Mouse (Mus musculus) kidney, postnatal 4 days (tissue): ENCODE data around the gene Thap3.
A peak's percentile ranks its signal among the peaks of the same experiment; 100 is the strongest.
"Not testable (repeated sequence)": the region's sequence is repeated elsewhere in the genome, so short reads cannot be mapped to it uniquely, and the experiment has no call there.

Experiments used
- DNase-seq, 2 experiments: peaks; one replicate each; pipeline ENCODE4 v3.0.0; 2021; ENCODE audit warnings: mixed read lengths in 2 of 2

Gene Thap3

DNA sequence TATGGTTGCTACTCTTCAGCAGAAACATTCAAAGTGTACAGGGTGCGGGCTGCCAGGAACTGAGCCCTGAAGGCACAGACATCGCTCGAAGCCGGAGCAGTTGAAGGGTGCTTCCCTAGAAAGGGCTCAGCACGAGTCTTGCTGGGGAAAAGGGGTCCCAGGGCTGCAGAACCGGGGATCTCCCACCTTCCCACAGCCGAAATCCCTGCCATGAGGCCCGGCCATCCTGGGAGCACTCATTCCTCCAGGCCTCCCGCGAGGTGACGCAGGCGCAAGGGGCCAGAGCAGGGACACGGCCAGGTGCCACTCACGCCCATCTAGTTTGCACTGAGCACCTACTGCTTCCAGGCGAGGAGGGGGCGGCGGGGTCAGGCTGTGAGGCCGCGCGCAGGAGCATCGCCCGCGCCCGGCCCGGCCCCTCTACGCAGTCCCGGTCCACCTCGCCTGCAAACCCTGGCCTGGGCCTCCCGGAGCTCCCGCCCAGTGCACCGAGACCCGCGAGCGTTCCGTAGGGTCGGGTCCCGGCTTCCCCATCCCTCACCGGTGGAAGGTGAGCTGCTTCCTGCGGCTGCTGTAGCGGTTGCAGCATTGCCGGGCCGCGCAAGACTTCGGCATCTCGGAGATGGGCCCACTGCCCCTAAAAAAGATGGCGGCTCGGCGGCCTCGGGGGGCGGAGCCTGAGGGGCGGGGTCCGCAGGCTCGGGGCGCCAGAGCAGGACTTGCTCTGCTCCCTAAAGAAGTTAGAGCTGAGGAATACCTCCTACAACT is at the start of gene Thap3:
Gene Thap3, minus strand, starts transcription at position 656 of the 768 bp plus-strand sequence.
- DNase-seq, result peak; percentile 87 to 92

DNA sequence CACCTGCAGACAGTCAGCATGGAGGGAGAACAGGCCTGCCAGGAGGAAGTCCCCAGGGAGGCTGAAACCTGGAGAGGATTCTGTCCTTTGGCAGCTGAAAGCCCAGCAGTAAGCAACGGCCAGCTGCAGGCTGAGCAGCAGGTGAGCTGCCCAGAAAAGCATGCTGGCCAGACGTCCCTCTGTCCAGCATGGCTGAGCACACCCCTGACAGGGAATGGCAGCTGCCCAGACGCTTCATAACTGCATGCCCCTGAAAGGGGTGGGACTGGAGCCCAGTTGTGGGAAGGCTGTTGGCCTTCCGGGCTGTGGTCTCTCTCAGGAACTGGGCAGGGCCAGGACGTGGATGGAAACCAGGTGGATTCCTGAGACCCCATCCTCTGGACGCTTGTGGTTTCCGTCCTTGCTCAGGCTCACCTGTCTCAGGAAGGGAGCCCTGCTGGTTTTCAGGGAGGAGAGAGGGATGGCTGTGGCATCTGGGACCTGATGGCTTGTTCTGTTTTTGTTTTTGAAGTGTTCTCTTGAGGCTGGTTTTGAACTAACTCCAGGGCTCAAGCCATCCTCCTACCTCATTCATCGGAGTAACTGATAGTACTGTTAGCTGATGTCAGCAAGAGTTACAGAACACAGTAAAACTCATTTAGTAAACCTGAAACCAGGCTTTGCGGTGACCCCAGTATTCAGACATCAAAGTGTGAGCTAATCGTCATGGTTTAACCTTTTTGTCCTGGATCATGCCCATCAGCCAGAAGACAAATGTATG is 49.6 kb upstream of the Thap3 start, which contains the start of gene Tas1r1:
Gene Tas1r1, minus strand, starts transcription at position 344 of the 760 bp plus-strand sequence.
- DNase-seq, result no peak

DNA sequence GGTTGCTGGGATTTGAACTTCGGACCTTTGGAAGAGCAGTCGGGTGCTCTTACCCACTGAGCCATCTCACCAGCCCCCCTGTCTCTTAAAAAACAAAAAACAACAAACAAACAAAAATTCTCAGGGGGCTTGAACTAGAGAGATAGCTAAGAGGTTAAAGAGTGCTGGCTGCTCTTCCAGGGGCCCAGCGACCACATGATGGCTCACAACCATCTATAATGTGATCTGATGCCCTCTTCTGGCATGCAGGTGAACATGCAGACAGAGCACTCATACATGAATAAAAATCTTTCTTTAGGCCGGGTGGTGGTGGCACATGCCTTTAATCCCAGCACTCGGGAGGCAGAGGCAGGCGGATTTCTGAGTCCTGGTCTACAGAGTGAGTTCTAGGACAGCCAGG is 47.7 kb upstream of the Thap3 start:
- DNase-seq, result not testable (repeated sequence)

DNA sequence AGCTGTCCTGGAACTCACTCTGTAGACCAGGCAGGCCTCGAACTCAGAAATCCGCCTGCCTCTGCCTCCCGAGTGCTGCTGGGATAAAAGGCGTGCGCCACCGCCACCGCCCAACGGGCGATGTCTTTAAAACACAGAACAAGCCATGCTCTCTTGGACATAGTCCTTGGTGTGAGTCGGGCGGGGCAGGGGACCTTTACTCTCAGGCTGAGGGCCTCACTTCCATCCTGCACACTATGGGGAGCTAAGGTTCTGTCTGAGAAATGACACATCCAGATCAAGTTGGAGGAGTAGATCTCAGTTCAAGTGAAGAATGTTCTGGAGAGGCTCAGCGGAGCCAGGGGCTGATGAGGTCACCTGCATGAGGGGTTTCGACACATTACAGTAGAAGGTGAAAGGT is 44.1 kb upstream of the Thap3 start:
- no peak for DNase-seq

DNA sequence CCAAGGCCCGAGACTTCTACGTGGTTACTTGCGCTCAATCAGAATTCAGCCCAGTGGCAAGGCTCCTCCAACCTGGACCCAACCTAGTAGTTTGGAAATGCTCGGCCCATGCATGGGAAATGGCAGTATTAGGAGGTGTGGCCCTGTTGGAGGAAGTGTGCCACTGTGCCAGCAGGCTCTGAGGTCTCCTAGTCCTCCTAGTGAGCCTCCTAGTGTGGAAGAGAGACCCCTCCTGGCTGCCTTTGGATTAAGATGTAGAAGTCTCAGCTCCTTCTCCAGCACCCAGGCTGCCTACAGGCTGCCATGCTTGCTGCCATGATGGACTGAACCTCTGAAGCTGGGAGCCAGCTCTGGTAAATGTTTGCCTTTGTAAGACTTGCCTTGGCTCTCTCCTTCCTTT is 41.2 kb upstream of the Thap3 start:
- DNase-seq, result peak in 1 of 2 experiments; percentile 56

DNA sequence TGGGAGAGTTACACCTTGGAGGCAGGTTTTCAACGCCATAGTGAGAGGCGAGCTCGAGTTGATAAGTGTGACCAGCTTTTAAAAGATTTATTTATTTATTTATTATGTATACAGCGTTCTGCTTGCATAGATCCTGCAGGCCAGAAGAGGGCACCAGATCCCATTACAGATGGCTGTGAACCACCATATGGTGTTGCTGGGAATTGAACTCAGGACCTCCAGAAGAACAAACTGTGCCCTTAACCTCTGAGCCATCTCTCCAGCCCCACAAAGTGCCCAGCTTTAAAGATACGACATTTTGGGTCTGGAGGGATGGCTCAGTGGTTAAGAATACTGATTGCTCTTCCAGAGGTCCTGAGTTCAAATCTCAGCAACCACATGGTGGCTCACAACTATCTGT is 40.3 kb upstream of the Thap3 start:
- DNase-seq, result peak; percentile 52

DNA sequence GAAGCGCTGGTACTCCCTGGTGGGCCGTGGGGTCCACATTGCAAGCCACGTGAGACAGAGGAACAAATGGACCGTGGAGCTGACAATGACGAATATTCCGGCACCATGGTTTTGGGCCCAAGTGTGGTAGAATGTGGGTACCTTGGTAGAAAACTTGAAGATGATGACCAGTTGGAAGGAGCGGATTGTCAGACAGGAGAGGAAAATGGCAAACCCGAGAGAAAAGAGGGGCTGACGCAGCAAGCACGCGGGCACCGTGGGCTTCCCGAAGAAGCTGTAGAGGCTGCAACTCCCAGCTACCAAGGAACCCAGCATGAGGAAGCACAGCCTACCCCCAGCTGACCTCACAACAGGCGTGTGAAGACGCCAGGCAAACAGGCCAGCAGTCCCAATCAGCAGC is 39.7 kb upstream of the Thap3 start:
- DNase-seq, result no peak

DNA sequence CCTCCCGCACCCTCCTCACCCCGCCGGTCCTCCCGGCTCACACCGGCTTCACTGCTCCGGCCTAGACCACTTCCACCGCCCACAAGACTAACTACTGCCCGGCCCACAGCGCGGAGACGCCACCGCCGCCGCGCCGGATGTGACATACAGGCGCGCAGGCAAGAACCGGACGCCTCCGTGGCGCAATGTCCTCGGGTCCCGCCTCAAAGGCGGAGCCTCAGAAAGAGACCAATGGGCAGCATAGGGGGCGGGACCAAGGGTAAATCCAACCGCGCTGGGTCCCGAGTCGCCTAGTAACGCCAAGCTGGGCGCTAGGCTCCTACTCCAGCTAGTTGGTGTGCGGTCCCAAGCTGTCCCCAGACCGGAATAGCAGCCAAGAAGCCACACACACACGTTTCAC is 38.7 kb upstream of the Thap3 start, which contains the start of gene Zbtb48:
Gene Zbtb48, minus strand, starts transcription at position 148 of the 400 bp plus-strand sequence.
- DNase-seq, result peak; percentile 96 to 98

DNA sequence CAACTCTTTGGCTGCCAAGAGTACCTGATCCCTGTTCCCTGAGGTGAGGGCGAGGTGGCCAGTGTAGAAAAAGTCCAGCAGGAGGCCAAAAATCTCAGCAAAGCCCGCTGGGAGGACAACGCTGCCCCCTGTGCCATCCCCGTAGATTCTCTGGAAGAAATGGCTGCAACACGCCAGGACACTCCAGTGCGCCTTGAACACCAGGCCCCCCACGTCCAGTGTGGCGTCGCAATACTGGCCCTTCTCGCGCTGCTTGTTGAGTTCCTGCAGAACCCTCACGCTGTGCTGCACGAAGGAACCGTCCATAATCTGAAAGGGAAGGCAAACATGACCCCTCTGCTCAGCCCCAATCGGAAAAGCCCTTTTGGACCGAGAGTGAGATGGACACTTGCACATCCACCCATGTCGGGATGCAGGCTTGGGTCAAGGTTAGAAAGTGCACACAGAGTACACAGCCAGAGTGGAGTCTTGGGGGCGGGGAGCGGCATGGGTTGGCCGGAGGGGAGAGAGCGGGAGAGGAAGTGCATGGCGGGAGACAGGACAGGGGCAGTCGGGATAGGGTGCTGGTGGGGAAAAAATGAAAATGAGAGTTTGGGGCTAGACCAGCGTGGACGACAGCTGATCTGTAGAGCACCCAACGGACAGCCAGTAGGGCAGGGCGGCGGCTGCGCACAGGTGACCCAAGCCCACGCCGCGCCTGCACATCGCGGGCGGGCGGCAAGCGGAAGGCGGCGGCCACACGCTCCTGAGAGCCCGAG is 38.1 kb upstream of the Thap3 start:
- DNase-seq, result peak; percentile 60 to 72

DNA sequence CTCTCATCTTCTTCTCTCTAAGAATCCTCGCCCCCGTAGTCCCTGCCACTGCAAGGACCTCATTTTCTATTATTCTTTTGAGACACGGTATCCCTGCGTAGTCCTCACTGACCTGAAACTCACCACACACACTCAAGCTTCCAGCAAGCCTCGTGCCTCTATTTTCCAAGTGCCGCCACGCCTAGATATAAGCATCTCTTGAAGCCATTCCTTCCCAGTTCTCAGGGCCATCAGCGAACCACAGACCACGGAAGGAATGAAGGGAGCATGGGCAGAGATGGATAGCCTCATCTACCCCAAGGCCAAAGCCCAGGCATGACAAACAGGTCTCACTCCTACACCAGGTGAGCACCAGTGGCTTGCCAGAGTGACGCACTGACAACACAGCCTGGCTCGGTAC is 35.7 kb upstream of the Thap3 start:
- no peak for DNase-seq

DNA sequence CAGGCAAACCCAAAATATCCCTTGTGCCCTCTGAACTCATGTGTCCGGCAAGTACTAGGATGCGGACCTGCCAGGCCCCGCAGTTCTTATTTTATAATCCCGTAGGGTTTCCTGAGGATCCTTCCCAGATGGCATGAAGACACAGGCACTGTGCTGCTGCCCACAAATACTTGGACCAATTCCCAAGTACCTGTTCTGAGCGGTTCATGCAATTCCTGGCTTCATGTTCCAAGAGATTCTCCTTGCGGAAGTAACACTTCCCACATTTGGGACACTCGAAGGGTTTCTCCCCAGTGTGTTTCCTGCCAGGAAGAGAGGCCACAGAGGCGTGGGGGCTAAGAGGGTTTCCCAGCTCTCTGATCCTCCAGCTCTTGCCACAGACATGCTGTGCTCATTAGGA is 33.7 kb upstream of the Thap3 start:
- DNase-seq, result no peak

DNA sequence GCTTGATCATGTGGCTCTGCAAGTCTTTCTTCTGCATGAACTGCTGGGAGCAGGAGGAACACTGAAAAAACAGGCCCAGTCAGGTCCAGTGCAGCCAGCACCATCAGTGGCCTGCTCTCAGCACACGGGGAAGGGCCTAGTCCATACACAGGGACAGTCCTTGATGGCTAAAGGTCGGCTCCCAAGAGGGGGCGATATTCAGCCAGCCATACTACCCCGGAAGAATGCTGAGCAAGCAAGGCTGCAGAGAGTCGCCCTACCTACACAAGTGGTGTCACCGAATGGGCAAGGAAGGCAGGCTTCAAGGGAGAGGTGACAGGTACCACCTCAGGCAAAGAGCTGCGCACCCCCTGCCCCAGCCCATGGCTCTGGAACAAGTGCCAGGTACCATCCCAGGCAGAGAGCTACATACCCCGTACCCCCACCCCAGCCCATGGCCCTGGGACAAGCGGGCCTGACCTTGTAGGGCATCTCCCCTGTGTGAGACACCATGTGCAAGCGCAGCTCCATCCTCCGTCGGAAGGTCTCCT is 32.8 kb upstream of the Thap3 start:
- DNase-seq, result no peak

DNA sequence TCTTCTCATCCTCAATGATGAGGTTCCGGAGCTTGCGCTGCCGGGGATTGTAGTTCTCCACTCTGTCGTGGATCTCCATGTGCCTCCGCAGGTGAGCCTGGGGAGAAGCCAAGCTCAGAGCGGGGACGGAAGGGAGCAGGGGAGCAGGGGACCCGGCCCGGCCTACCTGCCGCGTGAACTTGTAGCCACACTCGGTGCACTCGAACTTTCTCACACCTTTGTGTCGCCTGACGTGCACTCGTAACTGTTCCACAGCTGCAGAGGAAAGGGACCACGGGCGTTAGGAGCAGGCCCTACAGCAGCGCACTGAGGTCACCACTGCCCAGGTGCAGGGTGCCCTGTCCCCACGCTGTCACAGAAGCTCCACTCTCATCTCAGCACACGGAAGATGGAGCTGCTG is 31.2 kb upstream of the Thap3 start:
- no peak for DNase-seq

DNA sequence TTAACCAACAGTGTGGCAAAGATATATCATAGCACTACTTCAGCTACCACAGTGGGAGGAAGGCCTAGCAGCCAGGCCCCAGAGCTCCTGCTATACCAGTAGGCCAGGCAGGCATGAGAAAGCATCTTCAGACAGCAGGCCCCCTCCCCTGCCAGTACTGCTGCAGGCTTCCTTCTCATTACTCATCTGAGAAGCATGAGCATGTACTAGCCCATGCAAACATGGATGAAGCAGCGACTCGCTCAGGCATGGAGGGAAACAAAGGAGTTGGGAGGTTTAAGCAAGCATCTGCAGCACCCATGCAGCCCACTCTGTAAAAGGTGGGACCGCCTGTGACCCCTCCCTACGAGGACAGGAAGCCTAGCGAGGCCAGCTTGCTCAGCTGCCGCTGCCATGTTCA is 30.3 kb upstream of the Thap3 start:
- DNase-seq, result no peak

DNA sequence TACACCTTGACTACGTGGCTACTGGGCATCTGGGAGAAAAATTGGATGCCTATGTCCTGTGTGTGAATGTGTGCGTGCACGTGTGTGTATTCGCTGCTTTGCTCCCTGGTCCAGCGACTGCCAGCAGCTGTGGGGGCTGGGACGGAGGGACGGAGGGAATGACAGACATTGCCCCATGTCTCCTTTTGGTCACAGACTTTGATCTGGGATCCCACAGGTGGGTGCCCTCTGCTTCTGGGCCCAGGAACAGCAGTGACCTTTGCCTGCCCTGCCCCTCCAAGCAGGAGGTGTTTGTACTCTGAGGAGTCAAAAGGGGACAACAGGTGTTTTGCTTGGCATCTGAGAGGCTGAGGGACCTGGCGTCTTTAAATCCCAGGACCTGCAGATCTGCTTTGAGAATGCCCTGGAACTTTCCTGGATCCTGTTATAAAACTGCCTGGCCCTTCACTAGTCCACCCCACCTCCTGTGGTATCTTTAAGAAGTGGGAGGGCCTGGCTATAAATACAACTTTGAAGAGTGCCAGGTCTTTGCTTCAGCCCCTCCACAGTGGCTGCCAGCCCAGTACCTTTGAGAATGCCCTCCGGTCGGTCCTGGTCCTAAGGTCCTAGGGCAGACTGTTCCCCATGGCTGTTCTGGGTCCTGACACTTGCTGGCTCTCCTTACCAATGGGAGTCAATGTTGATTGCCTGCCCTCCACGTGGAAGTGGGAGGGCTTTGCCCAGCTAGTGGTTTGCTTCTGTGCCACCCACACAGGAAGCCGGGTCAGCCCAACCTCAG is 24.4 kb upstream of the Thap3 start:
- DNase-seq, result no peak

DNA sequence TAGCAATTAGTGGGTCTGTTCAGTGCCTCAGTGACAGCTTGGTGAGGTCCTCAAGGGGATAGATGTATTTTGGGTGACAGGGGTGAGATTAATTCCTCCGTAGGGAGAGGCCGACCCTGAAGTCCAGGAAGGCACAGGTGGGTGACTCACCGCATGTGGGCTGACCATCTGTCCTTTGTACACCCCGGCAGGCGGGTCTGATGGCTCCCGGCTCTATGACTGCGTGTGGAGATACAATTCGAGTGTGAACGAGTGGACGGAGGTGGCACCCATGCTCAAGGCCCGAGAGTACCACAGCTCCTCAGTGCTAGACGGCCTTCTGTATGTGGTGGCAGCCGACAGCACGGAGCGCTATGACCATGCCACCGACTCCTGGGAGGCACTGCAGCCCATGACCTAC is 23.3 kb upstream of the Thap3 start:
- DNase-seq, result no peak

DNA sequence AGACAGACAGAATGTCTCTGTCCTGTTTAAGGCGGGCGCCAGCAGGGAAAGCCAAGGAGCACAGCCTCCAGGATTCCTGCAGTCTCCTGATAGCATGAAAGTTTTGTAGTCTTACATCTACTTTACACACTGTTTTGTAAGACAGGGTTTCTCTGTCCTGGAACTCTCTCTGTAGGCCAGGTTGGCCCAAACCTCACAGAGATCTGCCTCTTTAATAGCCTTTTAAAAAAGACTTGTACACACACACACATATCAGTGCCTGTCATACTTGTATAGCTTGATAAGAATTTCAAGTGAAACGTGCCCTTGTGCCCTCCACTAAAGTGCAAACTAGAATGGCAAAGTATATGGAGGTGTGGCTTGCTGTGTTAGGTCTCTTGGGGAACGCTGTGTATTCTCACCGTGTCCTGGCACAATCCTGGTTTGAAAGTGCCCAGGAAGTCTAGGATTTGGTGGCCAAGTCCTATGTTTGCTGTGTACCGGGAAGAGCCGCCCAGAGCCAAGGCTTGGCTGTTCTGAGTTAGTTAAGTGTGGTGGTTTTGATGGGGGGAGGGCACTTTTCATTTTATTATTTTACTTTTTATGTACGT is 22.5 kb upstream of the Thap3 start:
- DNase-seq, result no peak

DNA sequence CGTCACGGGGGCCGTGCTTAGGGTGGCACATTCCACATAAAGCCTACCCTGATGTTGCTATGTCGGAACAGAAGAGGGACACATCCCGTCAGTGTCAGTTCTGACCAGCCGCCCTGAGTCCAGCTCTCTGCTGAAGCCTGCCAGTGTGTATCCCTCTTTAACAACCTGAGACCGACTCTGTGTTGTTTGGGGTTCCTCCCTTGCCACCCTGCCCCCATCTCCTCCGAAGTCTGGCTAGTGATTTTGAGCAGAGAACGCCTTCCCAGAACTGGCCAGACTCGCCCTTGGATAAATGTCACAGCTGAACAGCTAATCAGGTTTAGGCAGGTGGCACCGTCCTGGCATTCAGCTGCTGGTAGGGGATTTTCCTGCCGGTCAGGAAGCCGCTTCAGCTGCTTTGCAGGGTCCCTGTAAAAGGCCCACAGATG is 21.9 kb upstream of the Thap3 start:
- DNase-seq, result peak in 1 of 2 experiments; percentile 41

DNA sequence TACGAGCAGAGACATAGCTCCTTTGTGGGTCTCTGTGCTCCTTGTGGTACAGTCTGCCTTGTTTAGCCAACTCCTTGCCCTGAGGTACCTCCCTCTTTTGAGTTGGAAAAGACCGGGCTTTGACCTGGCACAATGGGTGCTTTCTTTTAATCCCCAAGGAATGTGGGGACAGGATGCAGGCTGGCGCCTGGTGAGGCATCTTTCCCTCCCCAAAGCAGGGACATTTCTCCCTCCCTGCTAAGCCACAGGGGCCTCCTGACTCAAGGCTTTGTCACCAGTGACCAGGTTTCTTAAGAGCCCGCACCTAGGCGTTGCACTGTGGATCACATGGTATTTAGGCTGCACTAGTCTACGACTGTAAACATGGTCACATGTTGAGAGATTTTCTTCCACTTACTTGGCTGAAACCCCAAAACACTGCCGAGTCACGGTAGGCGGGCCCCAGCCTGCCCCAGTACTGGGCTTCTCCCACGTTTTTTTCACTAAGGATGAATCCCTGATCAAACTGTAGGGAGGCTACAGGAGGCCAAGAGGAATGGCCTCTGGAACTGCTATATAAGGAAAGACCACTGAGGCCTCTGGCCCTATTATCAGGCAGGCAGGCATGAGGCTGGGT is 21.4 kb upstream of the Thap3 start:
- DNase-seq, result peak; percentile 37 to 57

DNA sequence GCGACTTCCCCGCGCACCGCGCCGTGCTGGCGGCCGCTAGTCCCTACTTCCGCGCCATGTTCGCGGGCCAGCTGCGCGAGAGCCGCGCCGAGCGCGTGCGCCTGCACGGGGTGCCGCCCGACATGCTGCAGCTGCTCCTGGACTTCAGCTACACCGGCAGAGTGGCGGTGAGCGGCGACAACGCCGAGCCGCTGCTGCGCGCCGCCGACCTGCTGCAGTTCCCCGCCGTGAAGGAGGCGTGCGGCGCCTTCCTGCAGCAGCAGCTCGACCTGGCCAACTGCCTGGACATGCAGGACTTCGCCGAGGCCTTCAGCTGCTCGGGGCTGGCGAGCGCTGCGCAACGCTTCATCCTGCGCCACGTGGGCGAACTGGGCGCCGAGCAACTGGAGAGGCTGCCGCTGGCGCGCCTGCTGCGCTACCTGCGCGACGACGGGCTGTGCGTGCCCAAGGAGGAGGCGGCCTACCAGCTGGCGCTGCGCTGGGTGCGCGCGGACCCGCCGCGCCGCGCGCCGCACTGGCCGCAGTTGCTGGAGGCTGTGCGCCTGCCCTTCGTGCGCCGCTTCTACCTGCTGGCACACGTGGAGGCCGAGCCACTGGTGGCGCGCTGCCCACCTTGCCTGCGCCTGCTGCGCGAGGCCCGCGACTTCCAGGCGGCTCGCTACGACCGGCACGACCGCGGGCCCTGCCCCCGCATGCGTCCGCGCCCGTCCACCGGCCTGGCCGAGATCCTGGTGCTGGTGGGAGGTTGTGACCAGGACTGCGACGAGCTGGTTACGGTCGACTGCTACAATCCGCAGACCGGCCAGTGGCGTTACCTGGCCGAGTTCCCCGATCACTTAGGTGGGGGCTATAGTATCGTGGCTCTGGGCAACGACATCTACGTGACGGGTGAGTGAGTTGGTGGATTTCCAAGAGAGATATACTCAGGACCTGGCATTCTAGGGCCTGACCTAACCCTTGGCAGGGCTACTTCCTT is 20.6 kb upstream of the Thap3 start:
- no peak for DNase-seq
